Mouse (Mus musculus): ENCODE measurements around the gene Kcna2. TPM values are rescaled to one million over a fixed set of nuclear protein-coding genes. Genes with fewer than 3 reads are reported as not detected.

The Kcna2 gene
- polyA plus RNA-seq, 1 experiment from 2014 or later: 0.05 TPM

GRCm38 (mm10) chr3:107105986-107106385, 5.0 kb downstream of the Kcna2 start:
- no peak overlapping the region for H3K4me3 ChIP-seq (ENCODE audit: low read depth, low read length)
- no peaks in the 10 kb centered on the region for H3K36me3 ChIP-seq (ENCODE audit: control insufficient read depth, insufficient read depth)
- H3K27ac ChIP-seq (ENCODE audit: low read depth, low read length): no peak overlapping the region
- H3K9ac ChIP-seq (ENCODE audit: low read depth, low read length): no peak overlapping the region
- no peaks in the 10 kb centered on the region for H3K4me1 ChIP-seq (replicated peaks; ENCODE audit: control insufficient read depth, insufficient read depth, low read length)
- H3K9me3 ChIP-seq (ENCODE audit: control insufficient read depth): no peaks in the 10 kb centered on the region
- ATAC-seq: no peak
- WGBS: 79% methylated on average over 6 of the region's 6 CpGs
- TF ChIP-seq CTCF (IDR thresholded peaks at IDR 0.05; ENCODE audit: low read depth): no peak
- H3K27me3 ChIP-seq (replicated peaks; ENCODE audit: control insufficient read depth, insufficient read depth, low read length): peaks cover 27% of the 10 kb centered on the region
- no peak overlapping the region for H3K4me2 ChIP-seq (replicated peaks; ENCODE audit: low read depth)

- H3K36me3 ChIP-seq (ENCODE audit: control insufficient read depth, insufficient read depth): no peaks in the 10 kb centered on the region
- 39% methylated on average over 4 of the region's 4 CpGs for WGBS
- H3K27me3 ChIP-seq (replicated peaks; ENCODE audit: control insufficient read depth, insufficient read depth, low read length): no peaks in the 10 kb centered on the region
- TF ChIP-seq CTCF (IDR thresholded peaks at IDR 0.05; ENCODE audit: low read depth): no peak
- H3K9ac ChIP-seq (ENCODE audit: low read depth, low read length): no peak overlapping the region
- no peaks in the 10 kb centered on the region for H3K4me1 ChIP-seq (replicated peaks; ENCODE audit: control insufficient read depth, insufficient read depth, low read length)
- H3K4me2 ChIP-seq (replicated peaks; ENCODE audit: low read depth): no peak overlapping the region
- no peak overlapping the region for H3K27ac ChIP-seq (ENCODE audit: low read depth, low read length)
- no peak for ATAC-seq
- no peak overlapping the region for H3K4me3 ChIP-seq (ENCODE audit: low read depth, low read length)
- H3K9me3 ChIP-seq (ENCODE audit: control insufficient read depth): no peaks in the 10 kb centered on the region
Measured at GRCm38 (mm10) chr3:107112498-107112897, 11.6 kb downstream of the Kcna2 start.

GRCm38 (mm10) chr3:107112932-107113659, 12.2 kb downstream of the Kcna2 start:
- H3K27ac ChIP-seq (ENCODE audit: low read depth, low read length): no peak overlapping the region
- WGBS: 61% methylated on average over 10 of the region's 10 CpGs

GRCm38 (mm10) chr3:107113771-107114737, 13.1 kb downstream of the Kcna2 start:
- WGBS: 64% methylated on average over 14 of the region's 14 CpGs
- H3K27me3 ChIP-seq (replicated peaks; ENCODE audit: control insufficient read depth, insufficient read depth, low read length): no peaks in the 10 kb centered on the region
- no peak for ATAC-seq
- H3K4me3 ChIP-seq (ENCODE audit: low read depth, low read length): no peak overlapping the region
- no peak for TF ChIP-seq CTCF (IDR thresholded peaks at IDR 0.05; ENCODE audit: low read depth)
- no peaks in the 10 kb centered on the region for H3K36me3 ChIP-seq (ENCODE audit: control insufficient read depth, insufficient read depth)
- no peak overlapping the region for H3K4me2 ChIP-seq (replicated peaks; ENCODE audit: low read depth)
- no peak overlapping the region for H3K9ac ChIP-seq (ENCODE audit: low read depth, low read length)
- no peak overlapping the region for H3K27ac ChIP-seq (ENCODE audit: low read depth, low read length)
- no peaks in the 10 kb centered on the region for H3K4me1 ChIP-seq (replicated peaks; ENCODE audit: control insufficient read depth, insufficient read depth, low read length)
- H3K9me3 ChIP-seq (ENCODE audit: control insufficient read depth): no peaks in the 10 kb centered on the region

More at GRCm38 (mm10) chr3:107112932-107113659, 12.2 kb downstream of the Kcna2 start:
- TF ChIP-seq CTCF (IDR thresholded peaks at IDR 0.05; ENCODE audit: low read depth): no peak
- Histone ChIP-seq H3K4me2 (replicated peaks; ENCODE audit: low read depth) (no peak overlapping the region), H3K27me3 (replicated peaks; ENCODE audit: control insufficient read depth, insufficient read depth, low read length) (no peaks in the 10 kb centered on the region), H3K4me1 (replicated peaks; ENCODE audit: control insufficient read depth, insufficient read depth, low read length) (no peaks in the 10 kb centered on the region), H3K36me3 (ENCODE audit: control insufficient read depth, insufficient read depth) (no peaks in the 10 kb centered on the region), H3K9ac (ENCODE audit: low read depth, low read length) (no peak overlapping the region), H3K9me3 (ENCODE audit: control insufficient read depth) (no peaks in the 10 kb centered on the region), H3K4me3 (ENCODE audit: low read depth, low read length) (no peak overlapping the region)
- no peak for ATAC-seq

- no peak for TF ChIP-seq CTCF (IDR thresholded peaks at IDR 0.05; ENCODE audit: low read depth)
- Histone ChIP-seq H3K27ac (ENCODE audit: low read depth, low read length) (no peak overlapping the region), H3K4me3 (ENCODE audit: low read depth, low read length) (no peak overlapping the region), H3K36me3 (ENCODE audit: control insufficient read depth, insufficient read depth) (no peaks in the 10 kb centered on the region), H3K27me3 (replicated peaks; ENCODE audit: control insufficient read depth, insufficient read depth, low read length) (no peaks in the 10 kb centered on the region), H3K9me3 (ENCODE audit: control insufficient read depth) (no peaks in the 10 kb centered on the region), H3K4me1 (replicated peaks; ENCODE audit: control insufficient read depth, insufficient read depth, low read length) (no peaks in the 10 kb centered on the region), H3K9ac (ENCODE audit: low read depth, low read length) (no peak overlapping the region), H3K4me2 (replicated peaks; ENCODE audit: low read depth) (no peak overlapping the region)
- 88% methylated on average over 2 of the region's 2 CpGs for WGBS
- ATAC-seq: no peak
Measured at GRCm38 (mm10) chr3:107114941-107115340, 14.0 kb downstream of the Kcna2 start.

- Histone ChIP-seq H3K27me3 (replicated peaks; ENCODE audit: control insufficient read depth, insufficient read depth, low read length) (no peaks in the 10 kb centered on the region), H3K27ac (ENCODE audit: low read depth, low read length) (no peak overlapping the region), H3K9me3 (ENCODE audit: control insufficient read depth) (no peaks in the 10 kb centered on the region), H3K4me1 (replicated peaks; ENCODE audit: control insufficient read depth, insufficient read depth, low read length) (no peaks in the 10 kb centered on the region), H3K4me3 (ENCODE audit: low read depth, low read length) (no peak overlapping the region), H3K4me2 (replicated peaks; ENCODE audit: low read depth) (no peak overlapping the region), H3K36me3 (ENCODE audit: control insufficient read depth, insufficient read depth) (no peaks in the 10 kb centered on the region), H3K9ac (ENCODE audit: low read depth, low read length) (no peak overlapping the region)
- TF ChIP-seq CTCF (IDR thresholded peaks at IDR 0.05; ENCODE audit: low read depth): no peak
- 52% methylated on average over 2 of the region's 2 CpGs for WGBS
- no peak for ATAC-seq
Measured at GRCm38 (mm10) chr3:107115746-107116145, 14.8 kb downstream of the Kcna2 start.

All from intestine, postnatal 0 days (tissue).